Mouse (Mus musculus) spleen, adult 18-20 months (tissue): ENCODE data around the gene 1700022I11Rik.
"Not testable (repeated sequence)": the region's sequence is repeated elsewhere in the genome, so short reads cannot be mapped to it uniquely, and the experiment has no call there.

Experiments
- DNase-seq, 2 experiments: peaks; one replicate each; pipeline ENCODE4 v3.0.0; 2022; ENCODE audit warnings: mixed read lengths in 2 of 2

Gene 1700022I11Rik

DNA sequence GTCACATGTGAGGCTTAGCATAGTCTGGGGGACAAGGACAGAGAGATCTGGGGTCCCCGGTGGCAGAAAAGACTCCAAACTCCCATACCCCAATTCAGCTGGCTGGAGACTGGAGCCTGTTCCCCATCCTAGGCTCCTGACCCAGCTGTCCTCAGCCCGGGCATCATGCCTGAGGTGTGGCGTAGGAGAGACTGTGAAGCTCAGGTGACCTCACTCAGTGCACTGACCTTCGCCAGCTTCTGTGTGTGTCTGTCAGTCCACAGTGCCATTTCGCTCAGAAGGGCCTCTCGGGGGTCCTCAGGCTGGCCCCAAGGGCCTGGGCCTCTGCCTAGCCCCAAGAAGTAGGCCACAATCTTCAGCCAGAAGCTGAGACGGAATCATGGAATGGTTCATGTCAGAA, 16.8 kb upstream of the 1700022I11Rik start:
- DNase-seq: no peak

DNA sequence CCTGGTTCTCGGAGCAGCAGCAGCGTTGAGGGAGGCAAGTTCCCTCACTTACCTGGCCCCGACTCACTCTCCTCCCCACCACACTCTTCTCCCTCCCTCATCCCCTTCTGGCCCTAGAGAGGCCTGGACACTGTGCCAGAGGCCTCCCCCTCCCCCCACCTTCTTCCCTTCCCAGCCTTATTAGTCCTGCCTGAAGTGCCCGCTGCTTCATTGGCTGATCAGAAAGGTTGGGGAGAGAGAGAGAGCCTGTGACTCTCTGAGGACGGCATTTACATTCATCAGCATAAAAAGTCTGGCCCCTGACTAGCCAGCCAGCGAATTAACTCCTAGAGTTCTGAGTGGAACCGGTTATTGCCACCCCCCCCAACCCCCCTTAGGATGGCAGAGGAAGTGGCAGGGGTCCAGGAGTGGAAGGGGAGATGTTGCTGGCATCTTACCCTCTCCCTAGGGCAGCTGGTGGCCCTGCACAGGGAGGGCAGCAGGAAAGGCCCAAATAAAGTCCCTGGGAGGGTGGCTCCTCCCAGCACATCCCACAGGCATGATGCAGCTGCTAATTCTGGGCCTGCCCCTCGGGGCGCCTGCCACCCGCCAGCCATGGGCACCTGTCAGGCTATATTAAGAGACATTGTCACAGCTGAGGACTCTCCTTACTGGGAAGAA, 15.8 kb upstream of the 1700022I11Rik start:
- DNase-seq: no peak

DNA sequence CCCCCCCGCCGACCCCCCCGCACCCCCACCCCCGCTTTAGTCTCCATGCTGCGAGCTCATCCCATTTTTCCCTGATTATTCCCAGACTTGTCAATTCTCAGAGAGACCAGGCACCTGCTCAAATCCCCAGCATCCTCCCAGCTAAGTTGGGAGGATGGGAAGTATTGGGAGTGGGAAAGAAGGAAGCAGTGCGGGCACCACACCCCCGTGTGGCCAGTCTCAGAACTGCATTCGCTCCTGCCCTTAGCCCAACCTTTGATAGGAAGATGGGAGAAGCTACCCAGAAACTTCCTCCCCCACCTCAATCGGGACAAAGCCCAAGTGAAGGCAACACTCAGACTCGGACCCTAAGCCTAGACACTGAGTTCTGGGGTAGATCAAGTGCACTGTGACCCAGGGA, 15.1 kb upstream of the 1700022I11Rik start:
- peak; percentile 25 to 64 for DNase-seq

DNA sequence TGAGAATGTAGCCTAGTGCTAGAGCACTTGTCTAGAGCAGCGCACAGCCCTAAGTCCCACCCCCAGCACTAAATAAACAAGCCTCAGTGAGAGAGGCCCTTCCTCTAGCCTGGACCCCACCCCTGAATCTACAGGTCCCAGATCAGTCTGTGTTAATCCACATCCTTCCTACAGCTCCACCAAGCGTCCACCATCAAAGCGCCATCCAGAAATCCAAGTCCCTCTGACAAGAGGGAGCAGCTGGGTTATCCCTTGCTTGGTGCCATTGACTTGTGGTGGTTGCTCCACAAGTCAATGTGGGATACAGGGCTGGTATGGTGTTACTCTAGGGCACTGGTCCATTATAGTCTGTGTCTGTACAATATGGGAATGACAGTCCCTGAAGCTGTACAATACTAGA, 14.2 kb upstream of the 1700022I11Rik start:
- no peak for DNase-seq

DNA sequence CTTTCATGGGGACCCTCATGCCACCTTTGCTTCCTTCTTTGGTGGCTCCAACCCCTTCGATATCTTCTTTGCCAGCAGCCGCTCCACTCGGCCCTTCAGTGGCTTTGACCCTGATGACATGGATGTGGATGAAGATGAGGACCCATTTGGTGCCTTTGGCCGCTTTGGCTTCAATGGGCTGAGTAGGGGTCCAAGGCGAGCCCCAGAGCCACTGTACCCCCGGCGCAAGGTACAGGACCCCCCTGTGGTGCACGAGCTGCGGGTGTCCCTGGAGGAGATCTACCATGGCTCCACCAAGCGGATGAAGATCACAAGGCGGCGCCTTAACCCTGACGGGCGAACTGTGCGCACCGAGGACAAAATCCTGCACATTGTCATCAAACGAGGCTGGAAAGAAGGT, 12.8 kb upstream of the 1700022I11Rik start:
- no peak for DNase-seq

DNA sequence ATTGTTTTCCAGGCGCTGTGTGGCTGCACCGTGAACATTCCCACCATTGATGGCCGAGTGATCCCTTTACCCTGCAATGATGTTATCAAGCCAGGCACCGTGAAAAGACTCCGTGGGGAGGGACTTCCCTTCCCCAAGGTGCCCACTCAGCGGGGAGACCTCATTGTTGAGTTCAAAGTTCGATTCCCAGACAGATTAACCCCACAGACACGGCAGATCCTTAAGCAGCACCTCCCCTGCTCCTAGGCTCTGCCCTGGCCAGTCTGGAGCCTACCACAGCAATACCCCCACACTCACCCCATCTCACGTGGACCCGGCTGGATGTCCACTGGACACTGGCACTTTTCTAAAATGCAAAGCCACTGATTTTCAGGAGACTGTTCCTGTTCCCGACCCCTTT, 12.1 kb upstream of the 1700022I11Rik start:
- DNase-seq: no peak

DNA sequence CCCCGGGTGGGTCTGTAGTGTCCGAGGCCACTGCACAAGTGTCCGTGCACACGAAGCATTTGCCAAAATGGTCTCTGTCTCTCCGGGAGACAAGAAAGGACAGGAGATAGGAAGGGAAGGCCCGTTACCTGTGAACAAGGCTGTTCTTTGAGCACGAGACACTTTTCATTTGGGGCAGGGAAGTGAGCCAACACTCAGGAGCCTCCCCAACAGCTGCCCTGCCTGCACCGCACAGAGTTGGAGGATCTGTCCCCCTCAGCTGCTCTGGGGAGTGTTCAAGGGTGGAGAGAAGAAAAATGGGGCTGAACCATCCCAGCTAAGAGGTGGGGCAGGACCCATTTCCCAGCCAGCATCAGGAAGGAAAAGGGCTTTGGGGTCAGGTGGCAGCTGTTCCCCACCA, 11.4 kb upstream of the 1700022I11Rik start:
- DNase-seq: no peak

DNA sequence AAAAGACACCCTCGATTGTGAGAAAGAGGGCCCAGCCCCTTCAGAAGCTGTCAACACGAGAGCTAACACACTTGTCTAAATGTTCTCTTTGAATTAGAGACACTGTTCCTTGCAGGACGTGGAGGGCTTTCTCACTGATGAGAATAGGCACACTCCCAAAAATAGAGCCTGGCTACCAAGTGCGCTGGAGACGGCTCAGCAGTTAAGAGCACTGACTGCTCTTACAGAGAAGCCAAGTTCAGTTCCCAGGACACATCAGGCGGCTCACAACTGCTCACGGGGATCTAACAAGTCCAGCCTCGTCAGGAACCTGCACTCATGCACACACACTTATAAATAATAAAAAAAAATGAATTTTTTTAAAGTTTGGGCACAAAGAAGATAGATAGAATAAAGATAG, 10.5 kb upstream of the 1700022I11Rik start:
- no peak for DNase-seq

DNA sequence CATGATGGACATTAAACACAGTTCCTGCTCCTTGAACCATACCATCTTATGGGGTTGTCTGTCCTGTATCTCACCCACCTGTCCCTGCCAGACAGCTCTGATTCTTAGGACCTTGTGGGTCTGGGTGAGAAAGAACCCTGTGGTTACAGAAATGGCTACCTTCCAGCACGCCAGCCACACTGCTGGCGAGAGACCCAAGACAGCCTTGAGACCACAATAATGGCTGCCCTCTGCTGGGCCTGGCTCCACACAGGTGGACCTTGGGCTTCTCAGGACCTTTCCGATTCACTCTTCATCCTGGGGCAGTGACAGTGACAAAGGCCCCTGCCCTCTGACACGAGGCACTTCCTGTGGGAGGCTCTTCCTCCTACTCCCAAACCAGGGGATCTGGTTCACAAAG, 10.0 kb upstream of the 1700022I11Rik start:
- DNase-seq: no peak

DNA sequence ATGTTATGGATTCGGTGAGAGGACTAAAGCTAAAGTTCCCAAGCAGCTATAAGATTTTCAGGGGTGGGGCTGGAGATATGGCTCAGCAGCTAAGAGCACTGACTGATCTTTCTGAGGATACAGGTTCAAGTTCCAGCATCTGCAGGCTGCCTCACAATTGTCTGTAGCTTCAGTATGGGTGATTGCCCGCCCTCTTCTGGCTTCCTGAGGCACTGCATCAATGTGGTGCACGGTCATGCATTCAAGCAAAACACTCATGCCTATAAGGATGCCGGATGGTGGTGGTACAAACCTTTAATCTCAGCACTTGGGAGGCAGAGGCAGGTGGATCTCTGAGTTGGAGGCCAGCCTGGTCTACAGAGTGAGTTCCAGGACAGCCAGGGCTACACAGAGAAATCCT, 7.8 kb upstream of the 1700022I11Rik start:
- peak in 1 of 2 experiments; percentile 60 for DNase-seq

DNA sequence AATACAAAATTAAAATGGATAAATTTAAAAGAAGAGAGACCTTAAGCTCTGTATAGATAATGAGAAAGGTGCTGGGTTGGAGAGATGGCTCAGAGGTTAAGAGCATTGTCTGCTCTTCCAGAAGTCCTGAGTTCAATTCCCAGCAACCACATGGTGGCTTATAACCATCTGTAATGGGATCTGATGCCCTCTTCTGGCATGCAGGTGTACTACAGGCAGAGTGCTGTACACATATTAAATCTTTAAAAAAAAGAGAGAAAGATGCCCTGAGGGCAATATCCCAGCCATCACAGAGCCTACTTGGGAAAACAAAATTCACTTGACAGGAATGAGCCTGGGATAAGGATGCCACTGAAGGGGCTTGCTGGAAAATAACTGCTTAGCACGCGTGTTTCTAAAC, 5.9 kb upstream of the 1700022I11Rik start:
- no peak for DNase-seq

DNA sequence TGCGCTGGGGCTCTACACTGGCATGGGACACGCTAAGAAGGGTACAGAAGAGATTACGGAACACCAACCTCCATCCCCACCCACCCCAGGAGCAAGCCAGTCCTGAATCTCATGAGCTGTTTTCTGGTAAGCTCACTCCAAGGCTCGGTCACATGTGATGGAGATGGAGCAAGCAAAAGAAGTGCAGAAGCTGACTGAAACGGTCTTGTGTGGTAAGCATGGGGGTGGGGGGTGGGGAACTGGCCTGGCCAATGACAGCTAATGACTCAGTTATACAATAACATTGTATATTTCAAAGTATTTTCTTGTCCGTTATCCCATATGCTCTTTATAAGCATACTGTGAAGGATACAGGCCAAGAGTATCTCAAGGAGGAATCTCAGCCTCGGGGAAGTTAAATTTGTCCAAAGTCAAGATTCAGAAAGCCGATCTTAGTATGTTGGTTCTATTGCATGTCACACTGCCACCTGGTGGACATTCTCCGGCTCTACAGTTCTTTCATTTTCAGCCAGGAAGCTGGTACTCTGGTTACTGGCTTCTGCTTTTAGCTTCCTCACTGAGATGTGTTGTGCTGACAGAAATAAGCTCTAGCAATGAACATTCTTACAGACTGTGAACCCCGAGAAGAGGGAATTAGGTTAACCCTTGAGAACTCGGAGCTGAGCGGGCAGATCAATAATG, 4.2 kb upstream of the 1700022I11Rik start:
- DNase-seq: peak in 1 of 2 experiments; percentile 46

DNA sequence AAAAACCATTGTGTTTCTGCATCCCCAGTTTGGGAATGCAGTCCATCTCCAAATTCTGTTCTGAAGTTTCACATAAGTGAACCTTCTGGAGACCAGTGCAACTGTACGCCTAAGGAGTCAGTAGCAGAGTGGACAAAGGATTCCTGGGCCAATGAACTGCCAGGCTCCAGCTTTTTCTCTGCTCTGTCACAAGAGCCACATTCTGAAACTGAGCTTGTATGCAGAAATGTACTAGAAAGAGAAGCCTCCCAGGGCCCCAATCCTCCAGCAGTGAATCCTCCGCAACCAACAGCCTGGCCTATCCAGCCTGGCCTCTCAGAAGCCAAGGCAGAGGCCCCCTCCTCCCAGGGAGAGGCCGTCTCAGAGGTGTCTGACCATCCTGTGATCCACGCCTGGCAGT, 3.5 kb downstream of the 1700022I11Rik start:
- no peak for DNase-seq

DNA sequence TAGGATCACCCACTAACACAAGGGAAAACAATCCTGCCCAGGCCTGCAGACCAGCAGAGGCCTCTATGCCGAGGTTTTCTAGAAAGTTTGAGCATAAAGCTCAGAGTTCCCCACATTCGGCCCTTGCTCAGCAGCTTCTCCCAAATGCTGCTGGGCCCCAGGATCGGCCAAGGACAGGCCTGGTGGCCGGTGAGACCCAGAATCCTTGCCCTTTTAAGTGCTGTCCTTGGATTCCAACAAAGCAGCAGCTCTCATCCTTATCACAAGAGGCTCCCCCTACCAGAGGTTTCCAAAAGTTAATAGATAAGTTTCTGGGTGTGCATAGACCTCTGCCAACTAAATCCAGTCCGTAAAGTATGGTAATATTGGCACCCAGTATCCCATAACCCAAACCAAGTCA, 4.5 kb downstream of the 1700022I11Rik start:
- no peak for DNase-seq

DNA sequence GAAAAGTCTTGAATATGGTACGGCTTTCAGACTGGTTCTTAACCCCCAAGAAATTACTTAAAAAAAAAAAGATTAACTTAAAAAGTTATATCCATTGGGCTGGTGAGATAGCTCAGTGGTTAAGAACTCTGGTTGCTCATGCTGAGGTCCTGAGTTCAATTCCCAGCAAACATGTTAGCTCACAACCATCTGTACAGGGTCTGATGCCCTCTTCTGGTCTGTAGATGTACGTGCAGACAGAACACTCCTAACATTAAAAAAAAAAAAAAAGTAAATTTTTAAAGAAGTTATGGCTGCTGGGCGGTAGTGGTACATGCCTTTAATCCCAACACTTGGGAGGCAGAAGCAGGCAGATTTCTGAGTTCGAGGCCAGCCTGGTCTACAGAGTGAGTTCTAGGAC, 8.7 kb downstream of the 1700022I11Rik start:
- DNase-seq: no peak

DNA sequence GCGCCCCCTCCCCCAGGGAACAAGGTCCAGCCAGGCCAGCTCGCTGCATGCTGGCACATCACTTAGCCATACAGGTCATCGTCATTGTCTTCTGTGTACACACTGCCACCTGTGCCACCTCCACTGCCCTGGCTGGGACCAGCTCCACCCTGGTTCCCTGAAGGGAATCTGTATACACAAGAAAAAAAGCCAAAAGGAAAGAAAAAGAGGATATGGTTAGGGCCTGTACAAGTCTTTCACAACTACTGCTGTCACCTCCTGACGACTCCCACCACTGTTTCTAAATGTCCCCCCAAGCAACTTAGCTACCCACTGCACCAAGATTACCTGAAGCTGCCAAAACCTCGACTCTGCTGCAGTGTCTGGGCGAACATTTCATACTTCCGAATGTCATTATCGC, 11.1 kb downstream of the 1700022I11Rik start:
- DNase-seq: not testable (repeated sequence)

DNA sequence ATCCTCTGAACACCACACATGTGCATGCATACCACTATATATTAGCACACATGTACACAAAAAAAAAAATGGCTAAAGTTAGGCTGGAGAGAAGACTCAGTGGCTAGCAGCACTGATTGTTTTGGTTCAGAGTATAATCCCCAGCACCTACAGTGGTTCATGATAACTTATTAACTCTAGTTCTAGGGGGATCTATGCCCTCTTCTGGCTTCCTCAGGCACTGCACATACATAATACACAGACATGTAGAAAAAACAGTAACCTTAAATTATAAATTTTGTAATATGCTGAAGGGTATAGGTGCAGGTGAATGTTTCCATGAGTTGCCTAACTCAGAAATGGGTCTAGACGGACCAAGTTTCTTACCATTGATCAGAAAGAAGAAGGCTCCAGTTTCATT, 18.9 kb downstream of the 1700022I11Rik start:
- DNase-seq: no peak

DNA sequence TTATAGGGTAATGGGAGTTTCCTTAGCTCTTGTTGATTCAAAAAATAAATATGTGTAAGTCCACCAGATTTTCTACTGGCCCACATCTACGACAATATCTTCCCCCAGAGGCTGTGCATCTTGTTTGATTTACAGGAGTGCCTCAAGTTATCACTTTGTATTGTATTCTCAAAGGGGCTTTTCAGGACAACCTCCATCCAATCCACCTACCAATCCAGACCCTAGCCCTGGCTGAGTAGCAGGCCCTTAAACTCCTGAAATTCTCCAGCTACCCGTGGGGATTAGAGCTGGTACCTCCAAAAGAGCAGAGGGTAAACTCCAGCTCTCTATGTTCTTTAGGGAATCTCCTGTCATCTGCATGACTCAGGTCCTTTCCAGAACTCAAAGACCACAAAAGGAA, 28.6 kb downstream of the 1700022I11Rik start:
- DNase-seq: no peak

DNA sequence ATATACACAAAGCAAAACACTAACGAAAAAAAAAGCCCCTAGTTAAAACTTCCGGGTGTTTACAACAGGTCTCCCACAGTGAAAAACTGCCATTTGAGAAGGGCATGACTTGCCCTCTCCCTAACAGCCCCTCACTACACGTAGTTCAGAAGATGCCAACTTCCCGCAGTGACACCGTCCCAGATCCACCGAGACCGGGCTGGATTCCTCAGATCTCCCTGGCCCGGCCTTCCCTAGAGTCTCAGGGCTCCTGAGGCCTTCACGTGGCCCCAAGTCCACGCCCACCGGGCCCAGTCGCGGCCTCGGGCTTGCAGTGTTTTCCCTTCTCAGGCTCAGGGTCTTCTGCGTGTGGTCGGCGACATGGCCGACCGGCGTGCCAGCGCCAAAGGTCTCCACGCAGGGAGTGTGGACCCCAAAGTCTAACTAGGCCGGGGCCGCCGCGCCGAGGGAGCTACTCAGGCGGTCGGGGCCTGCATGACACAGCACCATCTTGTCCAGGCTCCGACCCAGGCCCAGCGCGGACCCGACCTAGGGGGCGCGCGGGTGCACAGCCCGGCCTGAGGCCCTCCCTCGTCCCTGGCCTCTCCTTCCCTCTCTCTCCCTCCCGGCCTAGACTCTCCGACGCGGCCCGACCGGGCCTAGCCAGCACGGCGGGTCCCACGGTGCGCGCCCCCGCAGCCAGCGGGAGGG, 30.2 kb downstream of the 1700022I11Rik start:
- DNase-seq: peak; percentile 65 to 76

DNA sequence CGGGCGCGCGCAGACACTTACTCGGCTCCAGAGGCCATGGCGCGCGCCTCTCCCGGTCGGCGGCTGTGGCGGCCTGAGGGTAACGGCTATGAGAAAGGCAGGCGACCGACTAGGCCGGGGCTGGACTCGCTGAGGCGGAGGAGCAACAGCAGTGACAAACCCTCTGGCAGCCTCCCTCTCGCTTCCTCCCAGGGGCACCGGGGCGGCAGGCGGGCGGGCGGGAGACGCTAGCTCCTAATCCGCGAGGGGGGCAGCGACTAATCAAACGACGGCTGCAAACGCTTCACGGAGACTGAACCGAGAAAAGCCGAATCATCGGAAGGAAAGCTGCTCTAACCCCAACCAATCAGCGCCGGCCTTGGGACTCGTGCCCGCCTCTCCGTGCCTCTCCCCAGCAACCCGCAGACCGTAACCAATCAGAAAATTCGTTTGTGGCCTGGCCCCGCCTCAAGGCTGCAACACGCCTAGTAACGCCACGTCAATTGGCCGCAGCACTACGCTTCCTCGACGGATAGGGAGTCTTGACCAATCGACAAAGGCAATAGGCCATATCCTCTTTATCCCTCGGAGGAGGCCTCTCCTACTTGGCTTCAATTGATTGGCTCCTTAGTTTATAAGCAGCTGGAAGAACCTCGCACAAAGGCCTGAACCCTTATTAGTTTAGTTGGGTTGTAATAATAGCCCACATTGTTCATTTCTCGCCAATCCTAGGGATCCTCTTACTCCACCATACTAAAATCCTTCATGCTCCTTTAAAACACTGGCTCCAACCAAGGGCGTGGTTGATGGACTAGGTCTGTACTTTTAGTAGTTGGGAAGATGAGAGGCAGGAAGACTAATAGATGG, 31.0 kb downstream of the 1700022I11Rik start, which contains the start of gene Vcp:
Vcp (minus strand) TSS at position 367 of the 846 bp plus-strand sequence.
- peak; percentile 95 to 98 for DNase-seq

DNA sequence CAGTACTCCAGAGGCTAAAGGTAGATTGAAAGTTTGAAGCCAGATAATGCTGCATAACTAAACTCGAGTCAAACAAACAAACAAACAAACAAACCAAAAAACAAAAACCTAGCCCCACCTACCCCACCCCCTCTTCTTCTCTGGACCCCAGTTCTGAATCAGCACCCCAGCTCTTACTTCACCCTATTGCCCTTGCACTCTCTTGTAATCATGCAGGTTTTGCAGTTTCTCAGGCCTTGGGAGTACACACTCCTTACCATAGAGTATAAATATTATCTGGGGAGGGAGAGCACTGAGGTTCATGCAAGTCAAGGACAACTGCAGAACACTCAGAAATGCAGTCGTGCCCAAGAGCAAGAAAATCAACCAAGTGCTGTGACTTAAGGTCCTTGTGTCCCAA, 31.9 kb downstream of the 1700022I11Rik start:
- DNase-seq: no peak

DNA sequence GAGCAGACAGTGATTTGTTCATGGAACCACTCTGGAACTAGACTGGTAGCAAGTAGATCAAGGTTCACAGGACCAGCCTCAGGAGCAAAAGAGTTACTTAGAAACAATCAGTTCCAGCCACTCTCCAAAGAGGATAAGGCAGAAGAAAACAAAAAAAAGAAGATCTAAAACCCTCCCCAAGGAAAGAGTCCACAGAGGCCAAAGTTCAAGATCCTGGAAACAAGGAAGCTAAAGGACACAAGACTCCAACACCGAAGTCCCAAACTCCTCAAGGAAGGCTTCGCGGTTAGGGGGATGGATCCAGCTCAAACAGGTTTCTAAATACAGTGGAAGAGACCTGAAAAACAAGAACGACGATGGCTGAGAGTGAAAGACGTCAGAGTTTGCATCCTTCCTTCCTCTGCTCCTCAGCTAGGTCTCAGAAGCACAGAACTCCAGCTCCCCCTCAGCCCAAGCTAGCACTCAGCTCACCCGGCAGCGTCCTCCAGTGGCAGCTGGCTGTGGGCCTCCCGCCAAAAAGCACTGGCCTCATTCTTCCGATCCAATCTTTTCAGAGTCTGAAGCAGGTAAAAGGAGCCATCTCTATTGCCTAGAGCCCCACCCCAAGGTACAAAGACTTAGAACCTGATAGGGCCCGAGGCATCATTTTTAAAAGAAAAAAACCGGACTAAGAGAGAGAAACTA, 33.5 kb downstream of the 1700022I11Rik start:
- no peak for DNase-seq
